Mouse (Mus musculus) kidney, postnatal 0 days (tissue): ENCODE data around the gene Armc8. TPM values are rescaled to one million over a fixed set of nuclear protein-coding genes. Genes with fewer than 3 reads are reported as not detected.

ENCODE experiments used
- ATAC-seq: fragments of 200-750 bp; cut with Nextera tagmentation; replicated peaks from 2 replicates; pipeline ENCODE4 v1.8.0; 2017; ENCODE audit warnings: low read depth, moderate number of reproducible peaks, moderate TSS enrichment, moderate library complexity; ENCODE audit not compliant: low FRiP score
- DNase-seq: peaks from one replicate; pipeline ENCODE4 v3.0.0-alpha.2; 2016; ENCODE audit warnings: low spot score
- H3K27ac ChIP-seq: fragments of 300-500 bp; sonication (generic); 2 replicates; pipeline ENCODE4 v1.5.1; 2014; ENCODE audit warnings: mild to moderate bottlenecking
- H3K27me3 ChIP-seq: fragments of 300-500 bp; sonication (generic); 2 replicates; pipeline ENCODE4 v1.6.1; 2014; ENCODE audit warnings: low read length, mixed read lengths; ENCODE audit not compliant: insufficient read depth
- H3K36me3 ChIP-seq: fragments of 300-500 bp; sonication (generic); 2 replicates; pipeline ENCODE4 v1.6.1; 2014; ENCODE audit warnings: low read length, mixed read lengths; ENCODE audit not compliant: insufficient read depth
- H3K4me1 ChIP-seq: fragments of 300-500 bp; sonication (generic); replicated peaks from 2 replicates; pipeline ENCODE4 v1.6.1; 2014; ENCODE audit warnings: antibody characterized with exemption, low read length, mixed read lengths; ENCODE audit not compliant: insufficient read depth
- H3K4me2 ChIP-seq: fragments of 300-500 bp; sonication (generic); 2 replicates; pipeline ENCODE4 v1.6.1; 2014; ENCODE audit warnings: mild to moderate bottlenecking, low read length, moderate library complexity, mixed read lengths
- H3K4me3 ChIP-seq: fragments of 300-500 bp; sonication (generic); replicated peaks from 2 replicates; pipeline ENCODE4 v1.5.1; 2014; ENCODE audit warnings: low read depth, low read length
- H3K9ac ChIP-seq: fragments of 300-500 bp; sonication (generic); 2 replicates; pipeline ENCODE4 v1.6.1; 2014; ENCODE audit warnings: low read depth, low read length
- H3K9me3 ChIP-seq: fragments of 300-500 bp; sonication (generic); replicated peaks from 2 replicates; pipeline ENCODE4 v1.6.1; 2016; ENCODE audit warnings: low read length, inconsistent platforms, mixed read lengths
- CTCF ChIP-seq: IDR thresholded peaks from 2 replicates; pipeline ENCODE4 v1.5.1; 2016; ENCODE audit warnings: antibody characterized with exemption, low read depth, mild to moderate bottlenecking, moderate library complexity
- WGBS: fragments of 180-500 bp; shearing (Covaris S2); extraction: QIAGEN DNeasy Blood & Tissue Kit; methylation state at CpG from one replicate; pipeline ENCODE4 v1.1.7; 2014; 5-methylcytosine and 5-hydroxymethylcytosine counted together
- polyA plus RNA-seq: library from polyadenylated mRNA; unstranded; fragments of >200 nt; fragmentation: Nextera tagmentation; extraction: Ambion mirVana; gene quantifications from 2 replicates; pipeline ENCODE4 v1.2.1, GENCODE M21; 2015

The Armc8 gene
- polyA plus RNA-seq, 1 experiment from 2014 or later = 15.8 TPM

DNA sequence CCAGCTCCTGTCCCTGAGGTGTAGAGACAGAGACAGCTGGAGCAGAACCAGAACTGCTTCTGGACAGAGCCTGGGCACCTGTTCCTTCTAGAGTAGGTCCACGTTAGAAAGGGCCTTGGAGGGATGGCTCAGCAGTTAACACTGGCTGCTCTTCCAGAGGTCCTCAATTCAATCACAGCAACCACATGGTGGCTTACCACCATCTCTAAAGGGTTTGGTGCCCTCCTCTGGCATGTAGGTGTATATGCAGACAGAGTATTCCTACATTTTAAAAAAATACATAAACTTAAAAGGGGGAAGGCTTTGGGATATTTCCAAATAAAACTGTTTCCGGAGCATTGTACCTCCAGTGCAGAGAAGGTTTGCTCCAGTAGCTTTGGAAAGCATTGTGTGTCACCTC is 12.0 kb upstream of the Armc8 start:
- peak; percentile 84 for TF ChIP-seq CTCF
- ATAC-seq (no peak; the same call in 1 of the 2 replicates), DNase-seq (peak; percentile 85)
- peaks cover 3% of the 10 kb centered on the region; the same call in 1 of the 2 replicates for H3K4me1 ChIP-seq
- WGBS = 34% methylated on average over 2 of the region's 2 CpGs
- H3K9me3 ChIP-seq = no peaks in the 10 kb centered on the region
- no peak overlapping the region for H3K9ac ChIP-seq
- no peak overlapping the region for H3K27ac ChIP-seq
- peaks cover 17% of the 10 kb centered on the region for H3K36me3 ChIP-seq
- no peak overlapping the region for H3K4me2 ChIP-seq
- no peak overlapping the region for H3K4me3 ChIP-seq
- no peaks in the 10 kb centered on the region for H3K27me3 ChIP-seq

DNA sequence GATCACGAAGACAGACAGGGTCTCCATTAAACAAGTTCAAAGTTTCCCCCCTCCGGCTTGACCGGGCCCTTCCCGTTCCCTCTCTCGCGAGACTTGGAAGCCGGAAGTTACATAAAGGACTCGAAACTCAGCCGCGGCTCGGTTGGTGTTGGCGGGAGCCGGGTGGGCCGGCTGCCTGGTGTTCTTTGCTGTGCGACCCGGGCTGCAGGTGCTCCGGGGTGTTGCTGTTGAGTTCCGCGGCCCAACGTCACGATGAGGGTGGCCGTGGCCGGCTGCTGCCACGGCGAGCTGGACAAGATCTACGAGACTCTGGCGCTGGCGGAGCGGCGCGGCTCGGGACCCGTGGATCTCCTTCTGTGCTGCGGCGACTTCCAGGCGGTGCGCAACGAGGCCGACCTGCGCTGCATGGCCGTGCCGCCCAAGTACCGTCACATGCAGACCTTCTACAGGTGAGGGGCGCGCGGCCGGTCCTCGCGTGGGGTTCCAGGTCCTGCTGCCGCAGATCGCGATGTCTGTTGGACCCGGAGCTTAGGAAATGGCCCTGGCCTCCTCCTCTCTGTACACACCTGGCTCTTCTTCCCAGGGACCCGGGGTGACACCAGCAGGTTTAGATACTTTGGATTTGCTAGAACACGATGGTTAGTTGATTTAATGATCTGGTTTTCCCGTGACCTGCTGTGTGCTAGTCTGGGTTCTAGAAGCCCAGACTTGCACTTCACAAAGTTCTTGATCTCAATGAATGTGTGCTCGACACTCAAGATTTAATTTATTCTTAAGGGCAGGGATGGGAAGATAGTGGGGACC is 7.2 kb upstream of the Armc8 start, which contains the start of gene Dbr1:
Dbr1 (plus strand) TSS at position 123 of the 804 bp plus-strand sequence.
- H3K36me3 ChIP-seq = no peaks in the 10 kb centered on the region
- H3K4me3 ChIP-seq = peak within 1 kb of the TSS; percentile 92
- ATAC-seq = peak; percentile 95
- WGBS = under 1% methylated on average over 56 of the region's 57 CpGs
- TF ChIP-seq CTCF = no peak
- no peaks in the 10 kb centered on the region for H3K27me3 ChIP-seq
- peak within 1 kb of the TSS; percentile 92 for H3K9ac ChIP-seq
- H3K9me3 ChIP-seq = no peaks in the 10 kb centered on the region
- DNase-seq = peak; percentile 96
- H3K27ac ChIP-seq = peak within 1 kb of the TSS; percentile 88
- peak within 1 kb of the TSS; percentile 86 for H3K4me2 ChIP-seq
- H3K4me1 ChIP-seq = peaks cover 3% of the 10 kb centered on the region; the same call in 1 of the 2 replicates

DNA sequence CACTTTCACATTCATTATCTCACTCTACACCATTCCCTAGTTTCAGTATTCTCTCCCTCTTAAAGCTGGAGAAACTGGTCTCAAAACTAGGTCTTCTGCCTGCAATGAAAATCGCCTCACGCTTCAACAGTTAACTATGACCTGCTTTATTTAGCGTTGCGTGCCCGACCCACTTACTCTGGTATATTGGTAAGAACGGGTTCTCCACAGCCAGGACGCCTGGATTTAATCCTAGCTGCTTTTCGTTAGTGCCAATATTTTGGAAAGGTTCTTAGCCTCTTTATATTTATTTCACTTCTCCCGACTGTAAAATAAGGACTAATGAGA is 335 bp upstream of the Armc8 start:
- H3K27ac ChIP-seq = peak overlapping the region; percentile 97
- H3K4me2 ChIP-seq = peak overlapping the region; percentile 91
- no peaks in the 10 kb centered on the region for H3K36me3 ChIP-seq
- TF ChIP-seq CTCF = no peak
- DNase-seq (no peak), ATAC-seq (no peak)
- WGBS = under 1% methylated on average over 9 of the region's 9 CpGs
- peak overlapping the region; percentile 96 for H3K4me3 ChIP-seq
- no peaks in the 10 kb centered on the region for H3K9me3 ChIP-seq
- H3K4me1 ChIP-seq = no peaks in the 10 kb centered on the region; the same call in none of the 2 replicates
- no peaks in the 10 kb centered on the region for H3K27me3 ChIP-seq
- peak overlapping the region; percentile 91 for H3K9ac ChIP-seq

DNA sequence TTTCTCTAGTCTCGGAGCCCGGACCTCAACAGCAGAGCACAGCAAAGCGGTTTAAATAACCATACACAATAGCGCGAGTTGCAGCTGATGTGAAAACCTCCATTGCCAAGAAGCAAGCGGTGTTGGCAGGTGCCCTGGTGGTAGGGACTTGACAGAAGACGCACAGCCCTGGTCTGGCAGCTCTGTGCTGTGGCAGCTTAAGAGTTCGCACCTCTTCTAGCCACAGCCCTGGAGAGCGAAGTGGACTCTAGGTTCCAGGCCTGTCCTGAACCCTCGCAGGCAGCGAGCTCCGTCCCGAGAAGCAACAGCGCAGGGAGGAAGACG is 714 bp downstream of the Armc8 start:
- peak overlapping the region; percentile 96 for H3K4me3 ChIP-seq
- no peak for ATAC-seq
- H3K27me3 ChIP-seq = no peaks in the 10 kb centered on the region
- no peaks in the 10 kb centered on the region for H3K36me3 ChIP-seq
- H3K4me2 ChIP-seq = peak overlapping the region; percentile 91
- peak overlapping the region; percentile 91 for H3K9ac ChIP-seq
- H3K27ac ChIP-seq = peak overlapping the region; percentile 97
- no peaks in the 10 kb centered on the region; the same call in none of the 2 replicates for H3K4me1 ChIP-seq
- 2% methylated on average over 15 of the region's 15 CpGs for WGBS
- H3K9me3 ChIP-seq = no peaks in the 10 kb centered on the region
- no peak for DNase-seq
- TF ChIP-seq CTCF = no peak

GRCm38 (mm10) chr9:99563714-99564113 is 5.0 kb downstream of the Armc8 start:
- Histone ChIP-seq H3K36me3 (no peaks in the 10 kb centered on the region), H3K9ac (no peak overlapping the region), H3K9me3 (no peaks in the 10 kb centered on the region), H3K27ac (no peak overlapping the region), H3K4me2 (no peak overlapping the region), H3K4me1 (no peaks in the 10 kb centered on the region; the same call in none of the 2 replicates), H3K27me3 (no peaks in the 10 kb centered on the region), H3K4me3 (no peak overlapping the region)
- TF ChIP-seq CTCF = no peak
- DNase-seq = peak; percentile 77
- no peak for ATAC-seq
- WGBS = 16% methylated on average over 11 of the region's 11 CpGs

DNA sequence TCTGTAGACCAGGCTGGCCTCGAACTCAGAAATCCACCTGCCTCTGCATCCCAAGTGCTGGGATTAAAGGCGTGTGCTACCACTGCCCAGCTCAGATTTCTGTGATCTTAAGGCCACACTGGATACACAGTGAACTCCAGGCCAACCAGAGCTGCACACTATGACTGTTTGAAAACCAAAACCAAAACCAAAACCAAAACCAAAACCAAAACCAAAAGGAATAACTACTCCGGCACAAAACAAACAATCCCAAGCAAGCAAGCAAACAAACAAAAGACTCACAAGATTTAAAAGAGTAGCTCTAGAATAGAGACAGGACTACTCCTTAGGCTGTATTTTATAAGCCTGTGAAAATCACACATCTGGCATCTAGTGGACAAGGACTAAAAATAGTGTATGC is 8.3 kb downstream of the Armc8 start:
- Histone ChIP-seq H3K4me3 (no peak overlapping the region), H3K4me1 (no peaks in the 10 kb centered on the region), H3K9ac (no peak overlapping the region), H3K36me3 (no peaks in the 10 kb centered on the region), H3K9me3 (no peaks in the 10 kb centered on the region), H3K27me3 (no peaks in the 10 kb centered on the region), H3K27ac (no peak overlapping the region), H3K4me2 (no peak overlapping the region)
- ATAC-seq (no peak), DNase-seq (no peak)
- whole genome bisulfite sequencing = 87% methylated on average over 3 of the region's 3 CpGs
- no peak for TF ChIP-seq CTCF
